Mouse (Mus musculus) stomach, postnatal 0 days (tissue): Measurements from ENCODE around the gene Nt5c2. TPM values are rescaled to one million over a fixed set of nuclear protein-coding genes. Genes with fewer than 3 reads are reported as not detected.

Experiments
- ATAC-seq: fragments of 200-750 bp; cut with Nextera tagmentation; 2 replicates; pipeline ENCODE4 v1.8.0; 2017; ENCODE audit not compliant: low FRiP score, low TSS enrichment
- DNase-seq: peaks from one replicate; pipeline ENCODE4 v3.0.0-alpha.2; 2016; ENCODE audit warnings: low spot score
- H3K27ac ChIP-seq: fragments of 300-500 bp; sonication (generic); replicated peaks from 2 replicates; pipeline ENCODE4 v1.5.1; 2014; ENCODE audit warnings: mild to moderate bottlenecking, control low read depth
- H3K27me3 ChIP-seq: fragments of 300-500 bp; sonication (generic); 2 replicates; pipeline ENCODE4 v1.6.1; 2014; ENCODE audit warnings: low read length; ENCODE audit not compliant: control insufficient read depth, insufficient read depth
- H3K36me3 ChIP-seq: fragments of 300-500 bp; sonication (generic); 2 replicates; pipeline ENCODE4 v1.6.1; 2014; ENCODE audit warnings: low read length, mixed read lengths; ENCODE audit not compliant: control insufficient read depth, insufficient read depth
- H3K4me1 ChIP-seq: fragments of 300-500 bp; sonication (generic); replicated peaks from 2 replicates; pipeline ENCODE4 v1.6.1; 2014; ENCODE audit warnings: antibody characterized with exemption; ENCODE audit not compliant: control insufficient read depth, insufficient read depth
- H3K4me2 ChIP-seq: fragments of 300-500 bp; sonication (generic); replicated peaks from 2 replicates; pipeline ENCODE4 v1.6.1; 2014; ENCODE audit warnings: low read depth, mild to moderate bottlenecking, control low read depth, moderate library complexity
- H3K4me3 ChIP-seq: fragments of 300-500 bp; sonication (generic); 2 replicates; pipeline ENCODE4 v1.5.1; 2014; ENCODE audit warnings: low read depth, low read length, control low read depth
- H3K9ac ChIP-seq: fragments of 300-500 bp; sonication (generic); 2 replicates; pipeline ENCODE4 v1.6.1; 2014; ENCODE audit warnings: mild to moderate bottlenecking, low read length, control low read depth, mixed read lengths
- H3K9me3 ChIP-seq: fragments of 300-500 bp; sonication (generic); 2 replicates; pipeline ENCODE4 v1.6.1; 2016; ENCODE audit warnings: low read length; ENCODE audit not compliant: control insufficient read depth
- CTCF ChIP-seq: IDR thresholded peaks from 2 replicates; pipeline ENCODE4 v1.5.1; 2016; ENCODE audit warnings: antibody characterized with exemption, low read depth, mild to moderate bottlenecking, moderate library complexity
- EP300 ChIP-seq: optimal IDR thresholded peaks from 2 replicates; pipeline ENCODE3; 2016; ENCODE audit warnings: antibody characterized with exemption
- WGBS: fragments of 180-500 bp; shearing (Covaris S2); extraction: QIAGEN DNeasy Blood & Tissue Kit; methylation state at CpG from one replicate; pipeline ENCODE4 v1.1.7; 2014; 5-methylcytosine and 5-hydroxymethylcytosine counted together
- polyA plus RNA-seq: library from polyadenylated mRNA; unstranded; fragments of >200 nt; fragmentation: Nextera tagmentation; extraction: Ambion mirVana; gene quantifications from 2 replicates; pipeline ENCODE4 v1.2.1, GENCODE M21; 2015

Gene Nt5c2
- polyA plus RNA-seq: 59.4 and 70.9 TPM in 2 replicates

DNA sequence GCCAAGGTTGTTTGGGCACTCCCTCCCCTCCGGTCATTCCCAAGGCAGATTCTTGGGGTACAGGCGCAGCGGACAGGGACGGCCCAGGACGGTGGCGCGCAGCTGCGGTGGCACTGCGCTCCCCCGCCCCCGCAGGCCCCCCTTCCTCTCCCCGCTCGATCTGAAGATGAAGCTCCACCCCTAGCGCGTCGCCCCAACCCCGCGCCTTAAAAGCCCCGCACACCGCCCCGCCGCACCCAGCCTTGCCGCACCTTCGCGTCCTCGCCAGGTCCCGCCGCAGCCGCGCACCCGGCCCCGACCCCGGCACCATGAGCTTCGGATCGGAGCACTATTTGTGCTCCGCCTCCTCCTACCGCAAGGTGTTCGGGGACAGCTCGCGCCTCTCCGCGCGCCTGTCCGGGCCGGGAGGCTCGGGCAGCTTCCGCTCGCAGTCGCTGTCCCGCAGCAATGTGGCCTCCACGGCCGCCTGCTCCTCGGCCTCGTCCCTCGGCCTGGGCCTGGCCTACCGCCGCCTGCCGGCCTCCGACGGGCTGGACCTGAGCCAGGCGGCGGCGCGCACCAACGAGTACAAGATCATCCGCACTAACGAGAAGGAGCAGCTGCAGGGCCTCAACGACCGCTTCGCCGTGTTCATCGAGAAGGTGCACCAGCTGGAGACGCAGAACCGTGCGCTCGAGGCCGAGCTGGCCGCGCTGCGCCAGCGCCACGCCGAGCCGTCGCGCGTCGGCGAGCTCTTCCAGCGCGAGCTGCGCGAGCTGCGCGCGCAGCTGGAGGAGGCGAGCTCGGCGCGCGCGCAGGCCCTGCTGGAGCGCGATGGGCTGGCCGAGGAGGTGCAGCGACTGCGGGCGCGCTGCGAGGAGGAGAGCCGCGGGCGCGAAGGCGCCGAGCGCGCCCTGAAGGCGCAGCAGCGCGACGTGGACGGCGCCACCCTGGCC lies at the start of gene Nt5c2, which contains the start of gene Ina:
Gene Nt5c2 (minus strand): TSS at position 707 of the 935 bp plus-strand sequence.
Gene Ina (plus strand): TSS at position 252 of the 935 bp plus-strand sequence.
- H3K4me2 ChIP-seq: peak within 1 kb of the TSS; percentile 67
- no peak within 1 kb of the TSS for H3K9ac ChIP-seq

DNA sequence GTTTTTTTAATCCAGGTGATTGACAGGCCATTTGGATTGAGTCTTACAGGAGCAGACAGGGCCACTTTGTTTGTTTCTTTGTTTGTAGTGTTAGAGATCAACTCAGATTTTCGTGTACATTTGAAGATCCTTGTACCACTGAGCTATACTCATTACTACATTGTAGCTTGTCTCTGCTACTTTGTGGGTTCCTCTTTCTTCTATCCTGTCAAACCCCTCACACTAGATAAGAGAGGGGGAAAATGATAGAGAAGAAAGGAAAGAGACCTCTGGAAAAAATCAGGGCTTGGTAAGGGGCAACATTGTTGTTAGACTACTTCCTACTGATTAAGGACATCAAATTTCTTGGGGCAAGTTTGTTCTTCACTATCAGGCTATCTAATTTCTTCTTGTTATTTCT lies 42.7 kb upstream of the Nt5c2 start:
- WGBS: 48% methylated on average over 1 of the region's 1 CpGs
- Histone ChIP-seq H3K9me3 (no peaks in the 10 kb centered on the region), H3K9ac (no peak overlapping the region), H3K27ac (no peak overlapping the region), H3K4me2 (no peak overlapping the region), H3K4me1 (no peaks in the 10 kb centered on the region), H3K4me3 (no peak overlapping the region), H3K36me3 (no peaks in the 10 kb centered on the region), H3K27me3 (no peaks in the 10 kb centered on the region)
- DNase-seq: no peak
- no peak for ATAC-seq
- TF ChIP-seq EP300: no peak
- TF ChIP-seq CTCF: no peak

More for the DNA sequence above, at the start of gene Nt5c2, which contains the start of gene Ina:
- TF ChIP-seq EP300: no peak
- peak; percentile 28; the same call in 1 of the 2 replicates for TF ChIP-seq CTCF
- H3K4me1 ChIP-seq: peaks cover 3% of the 10 kb centered on the region; the same call in 1 of the 2 replicates
- H3K27me3 ChIP-seq: peaks cover 19% of the 10 kb centered on the region
- no peaks in the 10 kb centered on the region for H3K9me3 ChIP-seq
- DNase-seq (peak; percentile 69), ATAC-seq (peak; percentile 84)
- no peak within 1 kb of the TSS for H3K27ac ChIP-seq
- no peaks in the 10 kb centered on the region for H3K36me3 ChIP-seq
- WGBS: under 1% methylated on average over 102 of the region's 124 CpGs
- peak within 1 kb of the TSS; percentile 40 for H3K4me3 ChIP-seq

DNA sequence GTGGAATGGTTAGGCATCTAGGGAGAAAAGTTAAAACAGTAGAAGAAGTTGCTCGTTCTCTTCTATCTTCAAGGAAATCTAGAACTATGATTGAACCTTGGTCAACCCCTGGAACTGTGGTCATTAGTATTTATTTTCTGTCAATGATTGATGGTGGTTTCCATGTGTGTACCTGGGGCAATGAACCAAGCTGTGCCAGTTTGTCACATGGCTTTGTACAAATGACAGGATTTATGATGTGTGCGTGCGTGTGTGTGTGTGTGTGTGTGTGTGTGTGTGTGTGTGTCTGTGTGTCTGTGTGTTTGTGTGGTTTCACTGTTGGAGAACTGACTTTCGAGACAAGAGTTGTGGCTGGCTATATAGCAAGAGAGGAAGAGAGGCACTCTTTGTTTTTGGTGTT lies 38.5 kb upstream of the Nt5c2 start:
- Histone ChIP-seq H3K36me3 (no peaks in the 10 kb centered on the region), H3K9ac (no peak overlapping the region), H3K27me3 (no peaks in the 10 kb centered on the region), H3K9me3 (no peaks in the 10 kb centered on the region), H3K27ac (no peak overlapping the region), H3K4me1 (peaks cover 3% of the 10 kb centered on the region; the same call in 1 of the 2 replicates), H3K4me2 (no peak overlapping the region), H3K4me3 (no peak overlapping the region)
- TF ChIP-seq CTCF: no peak
- no peak for TF ChIP-seq EP300
- 55% methylated on average over 4 of the region's 4 CpGs for WGBS
- ATAC-seq (peak; percentile 86), DNase-seq (peak; percentile 69)

DNA sequence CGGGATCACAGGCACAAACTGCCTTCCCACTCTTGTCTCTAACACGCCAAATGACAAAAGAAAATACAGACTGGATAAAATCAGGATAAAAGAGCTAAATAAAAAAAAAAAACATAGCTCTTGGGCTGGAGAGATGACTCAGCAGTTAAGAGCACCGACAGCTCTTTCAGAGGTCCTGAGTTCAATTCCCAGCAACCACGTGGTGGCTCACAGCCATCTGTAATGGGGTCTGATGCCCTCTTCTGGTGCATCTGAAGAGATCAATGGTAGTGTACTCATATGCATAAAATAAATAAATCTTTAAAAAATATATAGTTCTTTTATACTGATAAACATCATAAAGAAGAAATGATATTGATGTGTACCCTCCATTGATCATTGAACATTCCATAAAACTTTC lies 38.0 kb upstream of the Nt5c2 start:
- no peak for ATAC-seq
- Histone ChIP-seq H3K27me3 (no peaks in the 10 kb centered on the region), H3K4me1 (peaks cover 3% of the 10 kb centered on the region; the same call in 1 of the 2 replicates), H3K4me2 (no peak overlapping the region), H3K9me3 (no peaks in the 10 kb centered on the region), H3K4me3 (no peak overlapping the region), H3K9ac (no peak overlapping the region), H3K36me3 (no peaks in the 10 kb centered on the region), H3K27ac (no peak overlapping the region)
- no peak for TF ChIP-seq EP300
- no peak for TF ChIP-seq CTCF
- DNase-seq: no peak
- 75% methylated on average over 4 of the region's 4 CpGs for WGBS

DNA sequence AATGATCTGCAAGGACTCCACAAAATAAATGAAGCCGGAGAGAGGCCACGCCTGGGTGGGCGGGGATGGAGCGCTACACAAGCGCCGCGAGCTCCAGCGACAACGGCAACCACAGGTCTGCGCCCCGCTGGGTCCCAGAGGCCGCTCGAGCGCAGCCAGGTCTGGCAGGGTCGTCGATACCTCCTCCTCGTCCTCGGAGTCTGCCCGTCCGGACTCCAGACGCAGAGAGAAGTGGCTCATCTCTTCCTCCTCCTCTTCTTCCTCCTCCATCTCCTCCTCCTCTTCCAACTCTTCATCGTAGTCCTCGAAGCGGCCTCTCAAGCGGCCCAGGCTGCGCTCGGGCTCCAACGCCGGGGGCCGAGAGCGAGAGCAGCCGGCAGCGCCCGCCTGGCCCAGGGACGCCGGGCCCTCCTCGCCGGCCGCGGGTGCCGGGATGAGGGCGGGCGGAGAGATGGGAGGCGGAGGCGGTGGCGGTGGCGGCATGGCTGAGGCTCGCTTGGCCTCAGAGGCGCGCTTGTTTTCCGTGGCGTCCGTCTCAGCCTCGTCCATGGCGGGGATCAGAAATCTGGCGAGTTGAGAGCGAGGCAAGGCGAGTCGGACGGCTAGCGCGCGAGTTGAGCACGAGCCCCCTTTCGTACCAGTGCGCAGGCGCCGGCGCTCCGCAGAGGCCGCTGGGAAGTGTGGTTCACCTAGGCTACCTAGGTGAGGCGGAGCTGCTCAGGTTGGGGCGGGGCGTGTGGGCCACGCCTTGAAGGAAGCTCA lies 35.5 kb upstream of the Nt5c2 start, which contains the start of gene Pcgf6:
Gene Pcgf6 (minus strand): TSS at position 636 of the 762 bp plus-strand sequence.
- under 1% methylated on average over 53 of the region's 75 CpGs for WGBS
- Histone ChIP-seq H3K9ac (peak within 1 kb of the TSS; percentile 74), H3K27me3 (no peaks in the 10 kb centered on the region), H3K4me2 (peak within 1 kb of the TSS; percentile 95), H3K4me1 (peaks cover 3% of the 10 kb centered on the region; the same call in 1 of the 2 replicates), H3K36me3 (peaks cover 3% of the 10 kb centered on the region; the same call in 1 of the 2 replicates), H3K9me3 (no peaks in the 10 kb centered on the region), H3K27ac (peak within 1 kb of the TSS; percentile 89), H3K4me3 (peak within 1 kb of the TSS; percentile 85)
- TF ChIP-seq CTCF (0 out of 2 replicates have a peak, but pooled peaks have one; percentile 21), EP300 (no peak)
- DNase-seq (peak; percentile 89), ATAC-seq (peak; percentile 85)
